Mouse (Mus musculus) ZHBTc4 (cell line): ENCODE data around the gene Gab2.
"Not testable (repeated sequence)": the region's sequence is repeated elsewhere in the genome, so short reads cannot be mapped to it uniquely, and the experiment has no call there.

ENCODE experiments used
- DNase-seq: peaks from one replicate; pipeline ENCODE4 v3.0.0-alpha.2; 2011; ENCODE audit warnings: low read depth, low spot score

Gab2 gene

GRCm38 (mm10) chr7:97136453-97136852 lies 55.1 kb downstream of the Gab2 start:
- DNase-seq: no peak

- no peak for DNase-seq
Measured at GRCm38 (mm10) chr7:97151082-97151813, 69.9 kb downstream of the Gab2 start.

GRCm38 (mm10) chr7:97154756-97155487 lies 73.5 kb downstream of the Gab2 start:
- no peak for DNase-seq

GRCm38 (mm10) chr7:97164261-97164660 lies 82.9 kb downstream of the Gab2 start:
- no peak for DNase-seq

- no peak for DNase-seq
Measured at GRCm38 (mm10) chr7:97171089-97171488, 89.7 kb downstream of the Gab2 start.

- DNase-seq: no peak
Measured at GRCm38 (mm10) chr7:97171719-97172118, 90.3 kb downstream of the Gab2 start.

GRCm38 (mm10) chr7:97172126-97172525 lies 90.7 kb downstream of the Gab2 start:
- no peak for DNase-seq

GRCm38 (mm10) chr7:97181931-97182330 lies 100.5 kb downstream of the Gab2 start:
- no peak for DNase-seq

GRCm38 (mm10) chr7:97183426-97183825 lies 102.0 kb downstream of the Gab2 start:
- DNase-seq: no peak

GRCm38 (mm10) chr7:97184005-97184404 lies 102.6 kb downstream of the Gab2 start:
- no peak for DNase-seq

GRCm38 (mm10) chr7:97187387-97188081 lies 106.1 kb downstream of the Gab2 start:
- DNase-seq: no peak

- DNase-seq: no peak
Measured at GRCm38 (mm10) chr7:97189116-97189515, 107.7 kb downstream of the Gab2 start.

- no peak for DNase-seq
Measured at GRCm38 (mm10) chr7:97203907-97204306, 122.5 kb downstream of the Gab2 start.

GRCm38 (mm10) chr7:97208811-97209549 lies 127.6 kb downstream of the Gab2 start:
- DNase-seq: peak; percentile 1

- DNase-seq: no peak
Measured at GRCm38 (mm10) chr7:97210064-97210685, 128.8 kb downstream of the Gab2 start.

- DNase-seq: no peak
Measured at GRCm38 (mm10) chr7:97211117-97211516, 129.7 kb downstream of the Gab2 start.

GRCm38 (mm10) chr7:97223836-97224235 lies 142.4 kb downstream of the Gab2 start:
- DNase-seq: no peak

- no peak for DNase-seq
Measured at GRCm38 (mm10) chr7:97245261-97245949, 164.0 kb downstream of the Gab2 start.

GRCm38 (mm10) chr7:97245950-97246578 lies 164.7 kb downstream of the Gab2 start:
- DNase-seq: not testable (repeated sequence)

GRCm38 (mm10) chr7:97247661-97248060 lies 166.3 kb downstream of the Gab2 start:
- DNase-seq: peak; percentile 6
